Mouse (Mus musculus) midbrain, embryonic 12.5 days (tissue): ENCODE measurements around the gene Nags. TPM values are rescaled to one million over a fixed set of nuclear protein-coding genes. Genes with fewer than 3 reads are reported as not detected.

ENCODE experiments used
- ATAC-seq: fragments of 200-750 bp; cut with Nextera tagmentation; 2 replicates; pipeline ENCODE4 v1.8.0; 2017; ENCODE audit warnings: low read depth, moderate TSS enrichment, moderate library complexity; ENCODE audit not compliant: low FRiP score
- H3K27ac ChIP-seq: fragments of 300-500 bp; sonication (generic); replicated peaks from 2 replicates; pipeline ENCODE4 v1.5.1; 2016; ENCODE audit warnings: mild to moderate bottlenecking
- H3K27me3 ChIP-seq: fragments of 300-500 bp; sonication (generic); 2 replicates; pipeline ENCODE4 v1.6.1; 2016; ENCODE audit warnings: mild to moderate bottlenecking
- H3K36me3 ChIP-seq: fragments of 300-500 bp; sonication (generic); 2 replicates; pipeline ENCODE4 v1.6.1; 2016
- H3K4me1 ChIP-seq: fragments of 300-500 bp; sonication (generic); 2 replicates; pipeline ENCODE4 v1.6.1; 2016
- H3K4me2 ChIP-seq: fragments of 300-500 bp; sonication (generic); replicated peaks from 2 replicates; pipeline ENCODE4 v1.6.1; 2016; ENCODE audit warnings: mild to moderate bottlenecking, moderate library complexity
- H3K4me3 ChIP-seq: fragments of 300-500 bp; sonication (generic); 2 replicates; pipeline ENCODE4 v1.5.1; 2016; ENCODE audit warnings: mild to moderate bottlenecking
- H3K9ac ChIP-seq: fragments of 300-500 bp; sonication (generic); replicated peaks from 2 replicates; pipeline ENCODE4 v1.6.1; 2016; ENCODE audit warnings: mild to moderate bottlenecking, moderate library complexity
- H3K9me3 ChIP-seq: fragments of 300-500 bp; sonication (generic); 2 replicates; pipeline ENCODE4 v1.6.1; 2016; ENCODE audit warnings: mild to moderate bottlenecking
- WGBS: fragments of 180-500 bp; shearing (Covaris S2); methylation state at CpG from one replicate; pipeline ENCODE4 v1.1.7; 2016; 5-methylcytosine and 5-hydroxymethylcytosine counted together
- polyA plus RNA-seq: library from polyadenylated mRNA; unstranded; fragments of >200 nt; fragmentation: Nextera tagmentation; extraction: Ambion mirVana; gene quantifications from 2 replicates; pipeline ENCODE4 v1.2.1, GENCODE M21; 2016

Nags gene
- polyA plus RNA-seq, 1 experiment from 2014 or later: not detected

GRCm38 (mm10) chr11:102159781-102160180, 14.5 kb downstream of the Nags start:
- no peaks in the 10 kb centered on the region for H3K9me3 ChIP-seq
- H3K27ac ChIP-seq: no peak overlapping the region
- H3K9ac ChIP-seq: no peak overlapping the region
- 80% methylated on average over 5 of the region's 5 CpGs for WGBS
- no peaks in the 10 kb centered on the region for H3K27me3 ChIP-seq
- H3K4me1 ChIP-seq: peaks cover 9% of the 10 kb centered on the region
- H3K4me3 ChIP-seq: no peak overlapping the region
- peaks cover 33% of the 10 kb centered on the region for H3K36me3 ChIP-seq
- H3K4me2 ChIP-seq: no peak overlapping the region
- no peak for ATAC-seq

- Histone ChIP-seq H3K36me3 (peaks cover 84% of the 10 kb centered on the region), H3K9ac (no peak overlapping the region), H3K4me3 (no peak overlapping the region), H3K27me3 (no peaks in the 10 kb centered on the region), H3K27ac (no peak overlapping the region), H3K4me1 (no peaks in the 10 kb centered on the region), H3K9me3 (no peaks in the 10 kb centered on the region), H3K4me2 (no peak overlapping the region)
- WGBS: 81% methylated on average over 6 of the region's 6 CpGs
- no peak for ATAC-seq
These were observed 20.8 kb downstream of the Nags start for GRCm38 (mm10) chr11:102165971-102166722.

GRCm38 (mm10) chr11:102167539-102167938, 22.2 kb downstream of the Nags start:
- 93% methylated on average over 5 of the region's 5 CpGs for WGBS
- no peaks in the 10 kb centered on the region for H3K27me3 ChIP-seq
- no peaks in the 10 kb centered on the region for H3K4me1 ChIP-seq
- no peak overlapping the region for H3K27ac ChIP-seq
- no peak overlapping the region for H3K4me2 ChIP-seq
- peaks cover 74% of the 10 kb centered on the region for H3K36me3 ChIP-seq
- no peak for ATAC-seq
- H3K9ac ChIP-seq: no peak overlapping the region
- H3K9me3 ChIP-seq: no peaks in the 10 kb centered on the region
- no peak overlapping the region for H3K4me3 ChIP-seq

DNA sequence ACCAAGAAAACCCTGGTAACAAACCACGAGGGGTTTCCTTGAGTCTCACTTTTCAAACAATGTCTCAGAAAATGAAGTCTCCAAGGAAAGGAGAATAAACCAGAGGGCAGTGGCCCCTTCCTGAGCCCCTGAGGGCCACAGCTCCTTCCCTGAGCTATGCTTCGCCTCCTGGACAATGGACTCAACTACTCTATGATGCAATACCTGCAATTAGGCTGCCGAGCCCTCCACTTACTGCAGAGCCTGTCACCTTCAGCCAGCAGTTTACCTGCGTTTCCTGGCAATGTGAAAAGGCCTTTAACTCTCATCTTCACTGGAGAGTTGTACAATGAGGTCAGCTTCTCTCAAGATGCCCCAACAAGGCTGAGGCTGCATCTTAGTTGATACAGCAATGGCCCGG, 23.4 kb downstream of the Nags start:
- no peak overlapping the region for H3K4me2 ChIP-seq
- no peak overlapping the region for H3K27ac ChIP-seq
- no peak for ATAC-seq
- H3K4me1 ChIP-seq: no peaks in the 10 kb centered on the region
- no peaks in the 10 kb centered on the region for H3K9me3 ChIP-seq
- H3K36me3 ChIP-seq: peaks cover 65% of the 10 kb centered on the region
- no peak overlapping the region for H3K4me3 ChIP-seq
- WGBS: 88% methylated on average over 5 of the region's 5 CpGs
- no peak overlapping the region for H3K9ac ChIP-seq
- no peaks in the 10 kb centered on the region for H3K27me3 ChIP-seq

- no peak for ATAC-seq
- Histone ChIP-seq H3K36me3 (peaks cover 56% of the 10 kb centered on the region), H3K9me3 (no peaks in the 10 kb centered on the region), H3K27ac (no peak overlapping the region), H3K4me1 (peaks cover 18% of the 10 kb centered on the region), H3K27me3 (no peaks in the 10 kb centered on the region), H3K4me3 (no peak overlapping the region), H3K9ac (no peak overlapping the region), H3K4me2 (no peak overlapping the region)
These were observed 34.5 kb downstream of the Nags start for GRCm38 (mm10) chr11:102179836-102180235.

- Histone ChIP-seq H3K27me3 (no peaks in the 10 kb centered on the region), H3K27ac (peak overlapping the region; percentile 94), H3K9ac (peak overlapping the region; percentile 91), H3K9me3 (no peaks in the 10 kb centered on the region), H3K4me2 (peak overlapping the region; percentile 84), H3K4me1 (peaks cover 22% of the 10 kb centered on the region), H3K4me3 (peak overlapping the region; percentile 88), H3K36me3 (peaks cover 31% of the 10 kb centered on the region)
- no peak for ATAC-seq
- 8% methylated on average over 7 of the region's 7 CpGs for WGBS
These were observed 38.9 kb downstream of the Nags start for GRCm38 (mm10) chr11:102184253-102184645.

GRCm38 (mm10) chr11:102184646-102185495, 39.6 kb downstream of the Nags start, which contains the start of gene Lsm12:
Gene Lsm12 (minus strand): TSS chr11:102185296.
- Histone ChIP-seq H3K4me1 (peaks cover 21% of the 10 kb centered on the region), H3K27ac (peak within 1 kb of the TSS; percentile 94), H3K27me3 (no peaks in the 10 kb centered on the region), H3K4me3 (peak within 1 kb of the TSS; percentile 88), H3K9ac (peak within 1 kb of the TSS; percentile 91), H3K36me3 (peaks cover 26% of the 10 kb centered on the region), H3K4me2 (peak within 1 kb of the TSS; percentile 84), H3K9me3 (no peaks in the 10 kb centered on the region)
- under 1% methylated on average over 63 of the region's 70 CpGs for WGBS
- peak; percentile 88 for ATAC-seq

- peak overlapping the region; percentile 84 for H3K4me2 ChIP-seq
- no peaks in the 10 kb centered on the region for H3K27me3 ChIP-seq
- ATAC-seq: no peak
- peak overlapping the region; percentile 91; the same call in 1 of the 2 replicates for H3K9ac ChIP-seq
- H3K4me1 ChIP-seq: peaks cover 27% of the 10 kb centered on the region
- peak overlapping the region; percentile 88 for H3K4me3 ChIP-seq
- H3K36me3 ChIP-seq: peaks cover 18% of the 10 kb centered on the region
- WGBS: 63% methylated on average over 3 of the region's 3 CpGs
- H3K27ac ChIP-seq: peak overlapping the region; percentile 94; the same call in 1 of the 2 replicates
- no peaks in the 10 kb centered on the region for H3K9me3 ChIP-seq
These were observed 40.4 kb downstream of the Nags start for GRCm38 (mm10) chr11:102185677-102186076.

DNA sequence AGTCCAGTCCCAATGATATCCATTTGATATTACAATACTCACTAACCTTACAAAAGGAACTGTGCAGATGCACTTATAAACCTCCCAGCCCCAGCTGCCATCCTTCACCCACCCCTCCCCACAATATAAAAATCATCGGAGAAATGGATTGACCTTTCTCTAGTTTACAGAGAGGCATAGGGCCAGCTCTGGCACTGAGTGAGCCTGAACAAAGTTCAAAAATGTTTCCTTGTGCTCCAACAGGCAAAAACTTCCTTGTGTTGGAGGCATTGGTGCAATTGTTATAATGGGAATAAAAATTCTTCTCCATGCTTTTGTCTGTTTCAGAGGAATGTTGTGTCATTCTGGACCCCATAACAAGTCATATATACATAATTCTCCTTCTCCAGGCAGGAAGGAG, 40.9 kb downstream of the Nags start:
- 100% methylated on average over 1 of the region's 1 CpGs for WGBS
- Histone ChIP-seq H3K9me3 (no peaks in the 10 kb centered on the region), H3K9ac (no peak overlapping the region), H3K4me1 (peaks cover 33% of the 10 kb centered on the region), H3K4me3 (no peak overlapping the region), H3K27me3 (no peaks in the 10 kb centered on the region), H3K27ac (no peak overlapping the region), H3K4me2 (no peak overlapping the region), H3K36me3 (peaks cover 12% of the 10 kb centered on the region)
- no peak for ATAC-seq

GRCm38 (mm10) chr11:102188980-102189379, 43.7 kb downstream of the Nags start:
- no peak for ATAC-seq
- Histone ChIP-seq H3K27me3 (no peaks in the 10 kb centered on the region), H3K9ac (peak overlapping the region; percentile 67; the same call in 1 of the 2 replicates), H3K9me3 (no peaks in the 10 kb centered on the region), H3K4me3 (peak overlapping the region; percentile 61), H3K4me1 (peaks cover 25% of the 10 kb centered on the region), H3K27ac (no peak overlapping the region), H3K36me3 (peaks cover 14% of the 10 kb centered on the region), H3K4me2 (peak overlapping the region; percentile 67)
- WGBS: 72% methylated on average over 6 of the region's 6 CpGs

GRCm38 (mm10) chr11:102189461-102190436, 44.4 kb downstream of the Nags start, which contains the start of gene G6pc3:
Gene G6pc3 (plus strand): TSS chr11:102189620.
- Histone ChIP-seq H3K27me3 (no peaks in the 10 kb centered on the region), H3K4me2 (peak within 1 kb of the TSS; percentile 67), H3K9ac (peak within 1 kb of the TSS; percentile 67), H3K36me3 (peaks cover 22% of the 10 kb centered on the region), H3K4me1 (peaks cover 20% of the 10 kb centered on the region), H3K27ac (peak within 1 kb of the TSS; percentile 56), H3K9me3 (no peaks in the 10 kb centered on the region), H3K4me3 (peak within 1 kb of the TSS; percentile 61)
- 2% methylated on average over 50 of the region's 50 CpGs for WGBS
- peak; percentile 83 for ATAC-seq
